Mouse (Mus musculus): ENCODE data around the gene Cd160. TPM values are rescaled to one million over a fixed set of nuclear protein-coding genes. Genes with fewer than 3 reads are reported as not detected.

Gene Cd160
- polyA plus RNA-seq, 1 experiment: not detected

- TF ChIP-seq POLR2A (IDR thresholded peaks at IDR 0.05; ENCODE audit: borderline replicate concordance, control insufficient read depth, low read depth, low read length) (no peak), CTCF (IDR thresholded peaks at IDR 0.05; ENCODE audit: control insufficient read depth, insufficient read depth, low read length) (no peak)
- Histone ChIP-seq H3K4me1 (ENCODE audit: control insufficient read depth, insufficient read depth, low read length) (no peaks in the 10 kb centered on the region), H3K4me3 (replicated peaks; ENCODE audit: control insufficient read depth, low read depth, low read length) (no peak overlapping the region), H3K27ac (ENCODE audit: control insufficient read depth, insufficient read depth, low read depth, low read length, poor library complexity) (no peak overlapping the region; the same call in 1 of the 2 replicates)
- 90% methylated on average over 5 of the region's 5 CpGs for WGBS
Measured at GRCm38 (mm10) chr3:96860498-96860897, 31.3 kb upstream of the Cd160 start.

GRCm38 (mm10) chr3:96855833-96856232 is 26.7 kb upstream of the Cd160 start:
- Histone ChIP-seq H3K4me1 (ENCODE audit: control insufficient read depth, insufficient read depth, low read length) (no peaks in the 10 kb centered on the region), H3K27ac (ENCODE audit: control insufficient read depth, insufficient read depth, low read depth, low read length, poor library complexity) (no peak overlapping the region; the same call in 1 of the 2 replicates), H3K4me3 (replicated peaks; ENCODE audit: control insufficient read depth, low read depth, low read length) (no peak overlapping the region)
- no peak for TF ChIP-seq CTCF (IDR thresholded peaks at IDR 0.05; ENCODE audit: control insufficient read depth, insufficient read depth, low read length)
- WGBS: 76% methylated on average over 3 of the region's 3 CpGs

GRCm38 (mm10) chr3:96854376-96854775 is 25.2 kb upstream of the Cd160 start:
- TF ChIP-seq CTCF (IDR thresholded peaks at IDR 0.05; ENCODE audit: control insufficient read depth, insufficient read depth, low read length) (no peak), POLR2A (IDR thresholded peaks at IDR 0.05; ENCODE audit: borderline replicate concordance, control insufficient read depth, low read depth, low read length) (no peak)

GRCm38 (mm10) chr3:96852561-96852960 is 23.4 kb upstream of the Cd160 start:
- no peaks in the 10 kb centered on the region for H3K4me1 ChIP-seq (ENCODE audit: control insufficient read depth, insufficient read depth, low read length)
- 59% methylated on average over 6 of the region's 6 CpGs for WGBS
- no peak for TF ChIP-seq CTCF (IDR thresholded peaks at IDR 0.05; ENCODE audit: control insufficient read depth, insufficient read depth, low read length)
- no peak for TF ChIP-seq POLR2A (IDR thresholded peaks at IDR 0.05; ENCODE audit: borderline replicate concordance, control insufficient read depth, low read depth, low read length)
- no peak overlapping the region for H3K27ac ChIP-seq (ENCODE audit: control insufficient read depth, insufficient read depth, low read depth, low read length, poor library complexity)
- H3K4me3 ChIP-seq (replicated peaks; ENCODE audit: control insufficient read depth, low read depth, low read length): no peak overlapping the region

More at GRCm38 (mm10) chr3:96854376-96854775, 25.2 kb upstream of the Cd160 start:
- Histone ChIP-seq H3K27ac (ENCODE audit: control insufficient read depth, insufficient read depth, low read depth, low read length, poor library complexity) (no peak overlapping the region), H3K4me1 (ENCODE audit: control insufficient read depth, insufficient read depth, low read length) (no peaks in the 10 kb centered on the region), H3K4me3 (replicated peaks; ENCODE audit: control insufficient read depth, low read depth, low read length) (no peak overlapping the region)
- WGBS: 71% methylated on average over 4 of the region's 4 CpGs

- TF ChIP-seq CTCF (IDR thresholded peaks at IDR 0.05; ENCODE audit: control insufficient read depth, insufficient read depth, low read length) (no peak), POLR2A (IDR thresholded peaks at IDR 0.05; ENCODE audit: borderline replicate concordance, control insufficient read depth, low read depth, low read length) (no peak)
- no peak overlapping the region for H3K27ac ChIP-seq (ENCODE audit: control insufficient read depth, insufficient read depth, low read depth, low read length, poor library complexity)
- no peaks in the 10 kb centered on the region for H3K4me1 ChIP-seq (ENCODE audit: control insufficient read depth, insufficient read depth, low read length)
- H3K4me3 ChIP-seq (replicated peaks; ENCODE audit: control insufficient read depth, low read depth, low read length): no peak overlapping the region
- 85% methylated on average over 2 of the region's 2 CpGs for WGBS
Measured at GRCm38 (mm10) chr3:96849168-96849727, 20.1 kb upstream of the Cd160 start.

GRCm38 (mm10) chr3:96848470-96848869 is 19.3 kb upstream of the Cd160 start:
- no peak for TF ChIP-seq CTCF (IDR thresholded peaks at IDR 0.05; ENCODE audit: control insufficient read depth, insufficient read depth, low read length)
- TF ChIP-seq POLR2A (IDR thresholded peaks at IDR 0.05; ENCODE audit: borderline replicate concordance, control insufficient read depth, low read depth, low read length): no peak
- Histone ChIP-seq H3K4me1 (ENCODE audit: control insufficient read depth, insufficient read depth, low read length) (no peaks in the 10 kb centered on the region), H3K4me3 (replicated peaks; ENCODE audit: control insufficient read depth, low read depth, low read length) (no peak overlapping the region), H3K27ac (ENCODE audit: control insufficient read depth, insufficient read depth, low read depth, low read length, poor library complexity) (no peak overlapping the region)
- 48% methylated on average over 7 of the region's 8 CpGs for WGBS

- no peaks in the 10 kb centered on the region for H3K4me1 ChIP-seq (ENCODE audit: control insufficient read depth, insufficient read depth, low read length)
- WGBS: 9% methylated on average over 6 of the region's 6 CpGs
- H3K4me3 ChIP-seq (replicated peaks; ENCODE audit: control insufficient read depth, low read depth, low read length): no peak overlapping the region
- H3K27ac ChIP-seq (ENCODE audit: control insufficient read depth, insufficient read depth, low read depth, low read length, poor library complexity): no peak overlapping the region
- TF ChIP-seq POLR2A (IDR thresholded peaks at IDR 0.05; ENCODE audit: borderline replicate concordance, control insufficient read depth, low read depth, low read length): no peak
- TF ChIP-seq CTCF (IDR thresholded peaks at IDR 0.05; ENCODE audit: control insufficient read depth, insufficient read depth, low read length): no peak
Measured at GRCm38 (mm10) chr3:96847661-96848060, 18.5 kb upstream of the Cd160 start.

- 32% methylated on average over 12 of the region's 12 CpGs for WGBS
- no peak for TF ChIP-seq POLR2A (IDR thresholded peaks at IDR 0.05; ENCODE audit: borderline replicate concordance, control insufficient read depth, low read depth, low read length)
- TF ChIP-seq CTCF (IDR thresholded peaks at IDR 0.05; ENCODE audit: control insufficient read depth, insufficient read depth, low read length): no peak
- no peak overlapping the region for H3K4me3 ChIP-seq (replicated peaks; ENCODE audit: control insufficient read depth, low read depth, low read length)
- no peaks in the 10 kb centered on the region for H3K4me1 ChIP-seq (ENCODE audit: control insufficient read depth, insufficient read depth, low read length)
- no peak overlapping the region for H3K27ac ChIP-seq (ENCODE audit: control insufficient read depth, insufficient read depth, low read depth, low read length, poor library complexity)
Measured at GRCm38 (mm10) chr3:96846985-96847384, 17.8 kb upstream of the Cd160 start.

GRCm38 (mm10) chr3:96845806-96846205 is 16.7 kb upstream of the Cd160 start:
- 82% methylated on average over 9 of the region's 9 CpGs for WGBS
- H3K4me1 ChIP-seq (ENCODE audit: control insufficient read depth, insufficient read depth, low read length): no peaks in the 10 kb centered on the region
- TF ChIP-seq CTCF (IDR thresholded peaks at IDR 0.05; ENCODE audit: control insufficient read depth, insufficient read depth, low read length) (no peak), POLR2A (IDR thresholded peaks at IDR 0.05; ENCODE audit: borderline replicate concordance, control insufficient read depth, low read depth, low read length) (no peak)
- H3K4me3 ChIP-seq (replicated peaks; ENCODE audit: control insufficient read depth, low read depth, low read length): no peak overlapping the region
- H3K27ac ChIP-seq (ENCODE audit: control insufficient read depth, insufficient read depth, low read depth, low read length, poor library complexity): no peak overlapping the region
